Mouse (Mus musculus): ENCODE results near the gene Gpx2. TPM values are rescaled to one million over a fixed set of nuclear protein-coding genes. Genes with fewer than 3 reads are reported as not detected.

Gene Gpx2
- total RNA-seq, 2 experiments from 2014 or later = not detected

DNA sequence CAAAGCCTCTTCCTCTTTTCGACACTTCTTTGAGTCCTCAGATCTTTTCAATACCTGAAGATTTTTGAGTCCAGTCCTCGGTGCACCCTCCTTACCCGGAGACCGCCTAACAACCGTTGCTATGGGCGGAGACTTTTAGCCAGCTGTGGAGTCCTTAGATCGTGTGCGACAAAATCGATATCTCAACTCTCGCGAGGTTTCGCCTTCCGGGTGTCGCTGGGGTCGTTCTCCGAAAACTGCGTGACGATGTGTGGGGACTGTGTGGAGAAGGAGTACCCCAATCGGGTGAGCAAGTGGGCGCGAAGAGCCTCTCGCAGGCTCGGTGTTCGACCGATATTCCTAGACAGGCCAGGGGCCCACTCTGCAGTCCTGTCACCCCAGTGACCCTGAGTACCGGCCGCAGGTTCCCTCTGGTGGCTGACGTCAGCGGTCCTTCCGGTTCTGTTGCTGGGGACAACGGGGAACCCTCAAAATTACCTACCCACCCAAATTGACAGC, 30.0 kb downstream of the Gpx2 start, which contains the start of the genes Churc1 and Fntb:
TSS of gene Churc1 (plus strand) at position 185 of the 498 bp plus-strand sequence.
TSS of gene Fntb (plus strand) at position 236 of the 498 bp plus-strand sequence.
- ATAC-seq (ENCODE audit: poor library complexity, severe bottlenecking) = peak; percentile 96

DNA sequence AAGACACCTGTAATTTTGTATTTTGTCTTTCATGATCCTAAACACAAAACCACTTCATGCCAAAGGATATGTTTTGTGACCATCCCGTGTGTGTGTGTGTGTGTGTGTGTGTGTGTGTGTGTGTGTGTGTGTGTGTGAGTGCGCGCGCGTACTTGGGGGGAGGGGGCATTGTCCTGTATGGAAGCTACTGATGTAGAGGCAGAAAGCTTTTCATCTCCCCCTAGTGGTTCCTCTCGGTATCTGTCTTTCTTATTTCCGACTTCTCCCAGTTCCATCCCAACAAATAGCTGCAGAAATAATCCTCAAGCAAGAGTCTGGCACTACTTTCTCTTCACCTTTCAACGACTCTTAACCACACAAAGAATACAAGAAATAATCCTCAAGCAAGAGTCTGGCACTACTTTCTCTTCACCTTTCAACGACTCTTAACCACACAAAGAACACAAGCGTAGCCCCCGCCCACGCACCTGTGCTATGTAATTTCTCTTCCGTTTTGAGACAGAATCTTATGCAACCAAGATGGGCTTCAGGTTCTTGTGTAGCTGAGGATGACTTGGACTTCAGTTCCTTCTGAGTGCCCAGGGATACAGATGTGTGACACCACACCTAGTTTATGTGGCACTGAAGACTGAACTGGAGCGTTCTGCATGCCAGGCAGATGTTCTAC, 42.6 kb downstream of the Gpx2 start:
- peak; percentile 62; the same call in 1 of the 2 replicates for ATAC-seq (ENCODE audit: poor library complexity, severe bottlenecking)

- no peak for ATAC-seq (ENCODE audit: poor library complexity, severe bottlenecking)
Observed at GRCm38 (mm10) chr12:76750866-76751459, 44.4 kb downstream of the Gpx2 start.

Other genes with a start within 250 kb of the Gpx2 start
- gene Sptb, start 85.0 kb downstream of the Gpx2 start, total RNA-seq (2015) = 1.3 and 2.3 TPM in 2 replicates
- 2.4 and 6.1 TPM in 2 replicates for gene Sptb, start 85.0 kb downstream of the Gpx2 start, total RNA-seq (2017)
- 43.5 and 78.3 TPM in 2 replicates for gene Churc1, start 30.0 kb downstream of the Gpx2 start, total RNA-seq (2015)
- 32.6 and 37.0 TPM in 2 replicates for gene Churc1, start 30.0 kb downstream of the Gpx2 start, total RNA-seq (2017)
- gene Fntb, start 30.0 kb downstream of the Gpx2 start, total RNA-seq (2015) = 3.1 and 5.2 TPM in 2 replicates
- gene Fntb, start 30.0 kb downstream of the Gpx2 start, total RNA-seq (2017) = 2.2 and 2.8 TPM in 2 replicates
- not detected in 2 replicates for gene Rab15, start 27.4 kb upstream of the Gpx2 start, total RNA-seq (2015)
- not detected in 2 replicates for gene Rab15, start 27.4 kb upstream of the Gpx2 start, total RNA-seq (2017)
- gene Max, start 166.6 kb upstream of the Gpx2 start, total RNA-seq (2015) = 130 and 142 TPM in 2 replicates
- gene Max, start 166.6 kb upstream of the Gpx2 start, total RNA-seq (2017) = 125 and 175 TPM in 2 replicates